Mouse (Mus musculus): ENCODE measurements around the gene Pcdh7. TPM values are rescaled to one million over a fixed set of nuclear protein-coding genes. Genes with fewer than 3 reads are reported as not detected.

Gene Pcdh7
- polyA plus RNA-seq, 1 experiment from 2014 or later, result 8.8 TPM

GRCm38 (mm10) chr5:57774496-57774895, 56.7 kb downstream of the Pcdh7 start:
- WGBS, result 82% methylated on average over 2 of the region's 2 CpGs
- Histone ChIP-seq H3K9ac (ENCODE audit: low read length) (no peak overlapping the region), H3K27me3 (replicated peaks; ENCODE audit: control insufficient read depth, insufficient read depth, low read length) (no peaks in the 10 kb centered on the region), H3K27ac (ENCODE audit: low read depth) (no peak overlapping the region), H3K36me3 (ENCODE audit: control insufficient read depth, insufficient read depth, low read length) (no peaks in the 10 kb centered on the region), H3K9me3 (ENCODE audit: control insufficient read depth, low read length) (no peaks in the 10 kb centered on the region), H3K4me2 (ENCODE audit: low read length) (no peak overlapping the region), H3K4me3 (ENCODE audit: low read depth, low read length) (no peak overlapping the region), H3K4me1 (replicated peaks; ENCODE audit: control insufficient read depth, insufficient read depth, low read length) (no peaks in the 10 kb centered on the region; the same call in 1 of the 2 replicates)
- DNase-seq (ENCODE audit: low spot score) (no peak), ATAC-seq (replicated peaks; ENCODE audit: low FRiP score, low TSS enrichment, low read depth) (no peak)

- Histone ChIP-seq H3K4me3 (ENCODE audit: low read depth, low read length) (no peak overlapping the region), H3K36me3 (ENCODE audit: control insufficient read depth, insufficient read depth, low read length) (no peaks in the 10 kb centered on the region), H3K4me2 (ENCODE audit: low read length) (no peak overlapping the region), H3K27me3 (replicated peaks; ENCODE audit: control insufficient read depth, insufficient read depth, low read length) (no peaks in the 10 kb centered on the region), H3K4me1 (replicated peaks; ENCODE audit: control insufficient read depth, insufficient read depth, low read length) (no peaks in the 10 kb centered on the region), H3K27ac (ENCODE audit: low read depth) (no peak overlapping the region), H3K9me3 (ENCODE audit: control insufficient read depth, low read length) (no peaks in the 10 kb centered on the region), H3K9ac (ENCODE audit: low read length) (no peak overlapping the region)
- WGBS, result 61% methylated on average over 3 of the region's 3 CpGs
- ATAC-seq (replicated peaks; ENCODE audit: low FRiP score, low TSS enrichment, low read depth) (no peak), DNase-seq (ENCODE audit: low spot score) (no peak)
These were observed 60.3 kb downstream of the Pcdh7 start for GRCm38 (mm10) chr5:57778093-57778492.

- Histone ChIP-seq H3K9me3 (ENCODE audit: control insufficient read depth, low read length) (no peaks in the 10 kb centered on the region), H3K4me1 (replicated peaks; ENCODE audit: control insufficient read depth, insufficient read depth, low read length) (no peaks in the 10 kb centered on the region), H3K9ac (ENCODE audit: low read length) (no peak overlapping the region), H3K4me3 (ENCODE audit: low read depth, low read length) (no peak overlapping the region), H3K36me3 (ENCODE audit: control insufficient read depth, insufficient read depth, low read length) (no peaks in the 10 kb centered on the region), H3K27ac (ENCODE audit: low read depth) (no peak overlapping the region), H3K4me2 (ENCODE audit: low read length) (no peak overlapping the region), H3K27me3 (replicated peaks; ENCODE audit: control insufficient read depth, insufficient read depth, low read length) (no peaks in the 10 kb centered on the region)
- DNase-seq (ENCODE audit: low spot score), result no peak
- no peak for ATAC-seq (replicated peaks; ENCODE audit: low FRiP score, low TSS enrichment, low read depth)
These were observed 62.2 kb downstream of the Pcdh7 start for GRCm38 (mm10) chr5:57779951-57780350.

GRCm38 (mm10) chr5:57780574-57780973, 62.8 kb downstream of the Pcdh7 start:
- H3K4me2 ChIP-seq (ENCODE audit: low read length), result no peak overlapping the region
- ATAC-seq (replicated peaks; ENCODE audit: low FRiP score, low TSS enrichment, low read depth) (no peak), DNase-seq (ENCODE audit: low spot score) (no peak)
- no peak overlapping the region for H3K9ac ChIP-seq (ENCODE audit: low read length)
- no peaks in the 10 kb centered on the region for H3K4me1 ChIP-seq (replicated peaks; ENCODE audit: control insufficient read depth, insufficient read depth, low read length)
- H3K9me3 ChIP-seq (ENCODE audit: control insufficient read depth, low read length), result no peaks in the 10 kb centered on the region
- no peaks in the 10 kb centered on the region for H3K27me3 ChIP-seq (replicated peaks; ENCODE audit: control insufficient read depth, insufficient read depth, low read length)
- 86% methylated on average over 4 of the region's 4 CpGs for WGBS
- no peak overlapping the region for H3K4me3 ChIP-seq (ENCODE audit: low read depth, low read length)
- H3K36me3 ChIP-seq (ENCODE audit: control insufficient read depth, insufficient read depth, low read length), result no peaks in the 10 kb centered on the region
- no peak overlapping the region for H3K27ac ChIP-seq (ENCODE audit: low read depth)

GRCm38 (mm10) chr5:57781950-57782349, 64.2 kb downstream of the Pcdh7 start:
- no peak overlapping the region for H3K4me3 ChIP-seq (ENCODE audit: low read depth, low read length)
- no peak overlapping the region for H3K4me2 ChIP-seq (ENCODE audit: low read length)
- ATAC-seq (replicated peaks; ENCODE audit: low FRiP score, low TSS enrichment, low read depth) (no peak), DNase-seq (ENCODE audit: low spot score) (no peak)
- H3K27me3 ChIP-seq (replicated peaks; ENCODE audit: control insufficient read depth, insufficient read depth, low read length), result no peaks in the 10 kb centered on the region
- H3K27ac ChIP-seq (ENCODE audit: low read depth), result no peak overlapping the region
- WGBS, result 49% methylated on average over 5 of the region's 5 CpGs
- no peaks in the 10 kb centered on the region for H3K4me1 ChIP-seq (replicated peaks; ENCODE audit: control insufficient read depth, insufficient read depth, low read length)
- H3K9me3 ChIP-seq (ENCODE audit: control insufficient read depth, low read length), result no peaks in the 10 kb centered on the region
- H3K36me3 ChIP-seq (ENCODE audit: control insufficient read depth, insufficient read depth, low read length), result no peaks in the 10 kb centered on the region
- no peak overlapping the region for H3K9ac ChIP-seq (ENCODE audit: low read length)

- no peak overlapping the region for H3K27ac ChIP-seq (ENCODE audit: low read depth)
- no peak for DNase-seq (ENCODE audit: low spot score)
- no peak overlapping the region for H3K4me3 ChIP-seq (ENCODE audit: low read depth, low read length)
- H3K4me1 ChIP-seq (replicated peaks; ENCODE audit: control insufficient read depth, insufficient read depth, low read length), result no peaks in the 10 kb centered on the region
- 79% methylated on average over 3 of the region's 3 CpGs for WGBS
- no peak for ATAC-seq (replicated peaks; ENCODE audit: low FRiP score, low TSS enrichment, low read depth)
- H3K9ac ChIP-seq (ENCODE audit: low read length), result no peak overlapping the region
- H3K4me2 ChIP-seq (ENCODE audit: low read length), result no peak overlapping the region
- no peaks in the 10 kb centered on the region for H3K27me3 ChIP-seq (replicated peaks; ENCODE audit: control insufficient read depth, insufficient read depth, low read length)
- no peaks in the 10 kb centered on the region for H3K36me3 ChIP-seq (ENCODE audit: control insufficient read depth, insufficient read depth, low read length)
- no peaks in the 10 kb centered on the region for H3K9me3 ChIP-seq (ENCODE audit: control insufficient read depth, low read length)
These were observed 64.8 kb downstream of the Pcdh7 start for GRCm38 (mm10) chr5:57782546-57782945.

GRCm38 (mm10) chr5:57788775-57789509, 71.2 kb downstream of the Pcdh7 start:
- Histone ChIP-seq H3K4me1 (replicated peaks; ENCODE audit: control insufficient read depth, insufficient read depth, low read length) (no peaks in the 10 kb centered on the region), H3K4me3 (ENCODE audit: low read depth, low read length) (no peak overlapping the region), H3K27me3 (replicated peaks; ENCODE audit: control insufficient read depth, insufficient read depth, low read length) (no peaks in the 10 kb centered on the region), H3K27ac (ENCODE audit: low read depth) (no peak overlapping the region), H3K4me2 (ENCODE audit: low read length) (no peak overlapping the region), H3K36me3 (ENCODE audit: control insufficient read depth, insufficient read depth, low read length) (no peaks in the 10 kb centered on the region), H3K9me3 (ENCODE audit: control insufficient read depth, low read length) (no peaks in the 10 kb centered on the region), H3K9ac (ENCODE audit: low read length) (no peak overlapping the region)
- DNase-seq (ENCODE audit: low spot score), result peak; percentile 53
- peak; percentile 94 for ATAC-seq (replicated peaks; ENCODE audit: low FRiP score, low TSS enrichment, low read depth)
- 45% methylated on average over 4 of the region's 4 CpGs for WGBS

GRCm38 (mm10) chr5:57796337-57796736, 78.6 kb downstream of the Pcdh7 start:
- H3K9me3 ChIP-seq (ENCODE audit: control insufficient read depth, low read length), result no peaks in the 10 kb centered on the region
- no peak for ATAC-seq (replicated peaks; ENCODE audit: low FRiP score, low TSS enrichment, low read depth)
- no peaks in the 10 kb centered on the region for H3K36me3 ChIP-seq (ENCODE audit: control insufficient read depth, insufficient read depth, low read length)
- H3K9ac ChIP-seq (ENCODE audit: low read length), result no peak overlapping the region
- no peak overlapping the region for H3K4me2 ChIP-seq (ENCODE audit: low read length)
- H3K4me3 ChIP-seq (ENCODE audit: low read depth, low read length), result no peak overlapping the region
- no peak overlapping the region for H3K27ac ChIP-seq (ENCODE audit: low read depth)
- H3K4me1 ChIP-seq (replicated peaks; ENCODE audit: control insufficient read depth, insufficient read depth, low read length), result no peaks in the 10 kb centered on the region
- H3K27me3 ChIP-seq (replicated peaks; ENCODE audit: control insufficient read depth, insufficient read depth, low read length), result no peaks in the 10 kb centered on the region
- no peak for DNase-seq (ENCODE audit: low spot score)

GRCm38 (mm10) chr5:57797951-57798670, 80.3 kb downstream of the Pcdh7 start:
- H3K4me2 ChIP-seq (ENCODE audit: low read length), result no peak overlapping the region
- no peaks in the 10 kb centered on the region for H3K4me1 ChIP-seq (replicated peaks; ENCODE audit: control insufficient read depth, insufficient read depth, low read length)
- no peaks in the 10 kb centered on the region for H3K27me3 ChIP-seq (replicated peaks; ENCODE audit: control insufficient read depth, insufficient read depth, low read length)
- no peak overlapping the region for H3K9ac ChIP-seq (ENCODE audit: low read length)
- H3K4me3 ChIP-seq (ENCODE audit: low read depth, low read length), result no peak overlapping the region
- no peak for DNase-seq (ENCODE audit: low spot score)
- ATAC-seq (replicated peaks; ENCODE audit: low FRiP score, low TSS enrichment, low read depth), result no peak
- no peaks in the 10 kb centered on the region for H3K9me3 ChIP-seq (ENCODE audit: control insufficient read depth, low read length)
- H3K27ac ChIP-seq (ENCODE audit: low read depth), result no peak overlapping the region
- H3K36me3 ChIP-seq (ENCODE audit: control insufficient read depth, insufficient read depth, low read length), result no peaks in the 10 kb centered on the region
- WGBS, result 71% methylated on average over 7 of the region's 7 CpGs

Data from intestine, embryonic 14.5 days (tissue).